Mouse (Mus musculus) cerebellum, adult 9-10 months (tissue): ENCODE data around the gene Il16.

ENCODE experiments used
- DNase-seq: peaks from one replicate; pipeline ENCODE4 v3.0.0; 2022

Gene Il16

DNA sequence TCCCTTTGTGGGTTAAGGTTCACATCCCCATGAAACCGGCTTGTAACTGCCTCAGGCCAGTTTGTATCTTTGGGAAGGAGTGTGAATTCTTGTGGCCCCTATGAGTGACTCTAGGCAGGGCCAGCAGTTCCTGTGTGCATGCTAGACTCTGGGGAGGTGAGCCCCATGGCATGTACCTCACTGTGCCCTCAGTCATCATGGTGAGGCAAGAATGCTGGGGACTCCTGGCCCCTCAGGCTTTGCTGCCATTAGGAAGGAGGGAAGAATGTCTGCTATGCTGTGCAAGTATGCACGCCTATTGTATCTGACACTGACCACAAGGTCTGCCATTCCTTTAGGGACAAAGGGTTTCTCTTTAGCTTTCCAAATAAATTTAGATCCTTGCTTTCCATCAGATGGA is 104.4 kb downstream of the Il16 start:
- peak; percentile 15 for DNase-seq

DNA sequence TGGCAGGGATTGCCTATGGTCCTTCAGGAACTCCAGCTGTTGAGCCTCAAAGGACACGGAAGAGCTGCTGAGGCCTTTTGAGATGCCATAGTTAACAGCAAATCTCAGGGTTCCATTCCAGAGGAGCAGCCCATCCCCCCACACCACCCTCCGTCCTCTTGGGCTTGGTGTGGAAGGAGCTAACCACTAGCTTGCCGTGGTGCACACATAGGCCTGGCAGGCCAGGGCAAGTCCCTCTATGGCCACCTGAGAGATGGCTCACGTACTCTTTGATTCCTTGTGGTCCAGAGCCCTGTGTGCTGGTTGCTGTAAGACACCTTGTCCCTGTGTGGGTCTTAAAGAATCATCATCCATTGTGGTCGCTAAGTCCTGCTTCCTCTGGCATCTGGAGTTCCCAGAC is 104.9 kb downstream of the Il16 start:
- peak; percentile 51 for DNase-seq

DNA sequence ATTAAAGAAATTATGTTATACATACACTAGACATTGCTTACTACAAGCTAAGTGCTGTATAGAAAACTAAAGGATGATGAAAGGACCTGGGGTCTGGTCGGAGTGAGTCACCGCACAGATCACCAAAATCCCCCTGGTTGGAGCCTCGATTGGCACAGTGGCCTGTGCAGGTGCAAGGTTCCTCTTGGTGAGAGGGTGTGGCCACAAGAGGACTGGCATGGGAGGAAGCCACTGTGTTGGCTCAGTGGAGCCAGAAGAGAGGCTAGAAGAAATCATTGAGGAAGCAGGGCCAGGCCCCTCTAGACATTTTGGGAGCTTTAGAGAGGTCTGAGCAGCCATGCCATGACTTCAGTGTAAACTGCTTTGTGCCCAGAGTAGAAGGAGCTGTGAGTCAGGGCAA is 106.4 kb downstream of the Il16 start:
- DNase-seq, result no peak

DNA sequence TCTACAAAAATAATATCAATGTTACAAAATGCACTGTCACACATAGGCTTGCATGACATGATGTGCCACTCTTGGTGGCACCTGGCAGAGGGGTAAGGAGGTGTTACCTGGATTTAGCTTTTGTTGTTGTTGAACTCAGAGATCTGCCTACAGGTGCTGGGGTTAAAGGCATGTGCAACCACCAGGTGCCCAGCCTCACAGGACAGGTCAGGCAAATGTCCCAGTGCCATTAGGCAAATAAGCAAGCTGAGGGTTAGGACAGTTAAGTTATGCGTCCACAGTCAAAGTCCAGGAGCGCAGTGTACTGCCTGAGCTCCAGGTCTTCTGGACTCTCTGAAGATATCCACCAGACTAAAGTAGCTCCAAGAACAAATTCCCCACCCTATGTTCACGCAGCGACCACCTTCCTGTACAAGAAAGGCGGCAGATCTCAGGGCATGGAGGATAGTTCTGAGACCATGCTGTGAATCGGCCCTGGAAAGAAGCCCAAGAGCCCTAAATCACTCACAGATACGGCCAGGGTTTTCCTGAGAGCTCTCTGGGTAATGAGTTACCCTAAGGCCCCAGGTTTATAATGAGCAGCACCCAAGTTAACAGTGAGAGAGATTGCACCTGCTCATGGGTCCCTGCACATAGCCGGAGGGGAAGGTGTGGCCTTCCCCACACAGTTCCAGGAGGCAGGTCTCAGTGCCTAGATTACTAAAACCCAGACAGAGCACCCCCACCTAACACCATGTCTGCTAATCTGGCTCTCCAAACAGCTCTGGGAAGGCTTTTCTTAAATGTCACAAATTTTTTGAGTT is 107.5 kb downstream of the Il16 start:
- peak; percentile 41 for DNase-seq

DNA sequence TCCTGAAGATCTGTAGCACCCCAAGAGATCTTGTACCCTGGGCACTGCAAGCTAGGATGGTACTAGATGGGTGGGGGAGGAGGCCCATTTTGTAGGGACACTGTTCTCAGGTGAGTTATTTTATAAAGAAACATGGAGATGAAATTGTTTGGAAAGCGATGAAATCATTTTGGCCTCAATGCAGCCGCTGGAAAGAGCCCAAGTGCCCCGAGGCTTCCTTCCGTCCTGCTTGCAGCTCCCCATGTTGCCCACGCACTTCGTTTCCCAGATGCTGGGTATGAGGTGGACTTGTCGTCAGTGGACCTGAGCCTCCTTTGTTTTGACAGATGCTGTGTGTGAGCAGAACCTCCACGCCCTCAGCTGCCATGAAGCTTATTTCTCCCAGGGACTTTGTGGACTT is 109.1 kb downstream of the Il16 start:
- DNase-seq, result peak; percentile 57

DNA sequence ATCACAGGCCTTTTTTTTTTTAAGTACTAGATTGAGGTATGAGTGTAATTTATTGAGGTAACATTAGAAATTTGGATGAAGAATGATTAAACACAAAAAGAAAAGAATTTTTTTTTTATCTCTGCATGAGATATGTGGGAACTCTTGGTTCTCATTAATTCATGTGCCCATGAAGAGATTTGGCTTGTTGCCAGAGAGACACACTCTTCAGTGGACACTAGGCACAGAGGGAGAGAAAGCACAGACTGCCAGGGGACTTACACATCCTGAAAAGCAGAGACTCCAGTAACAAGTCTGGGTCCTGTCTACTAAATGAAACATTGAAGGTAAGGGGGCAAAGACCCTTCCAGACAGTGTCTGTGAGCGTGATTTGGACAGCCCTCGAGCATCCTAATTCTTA is 109.8 kb downstream of the Il16 start:
- DNase-seq, result peak; percentile 64

DNA sequence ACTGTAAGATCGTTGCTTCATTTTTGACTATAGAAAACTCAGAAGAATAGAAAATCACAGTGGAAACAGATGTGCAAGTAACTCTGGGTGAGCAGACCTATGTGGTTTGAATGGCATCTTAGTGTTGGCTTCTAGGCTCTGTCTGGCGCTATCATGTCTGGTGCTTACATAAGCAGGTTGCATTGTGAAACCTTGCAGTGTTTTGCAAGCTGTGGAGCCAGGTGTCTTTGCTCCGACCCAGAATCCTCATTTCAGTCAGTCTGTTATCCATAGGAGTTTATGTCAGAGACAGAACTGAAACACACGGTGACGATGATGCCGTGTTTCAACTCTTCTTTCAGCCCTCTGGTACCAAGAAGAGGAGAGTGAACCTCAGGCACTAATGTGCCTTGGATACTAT is 111.7 kb downstream of the Il16 start:
- DNase-seq, result peak; percentile 63

DNA sequence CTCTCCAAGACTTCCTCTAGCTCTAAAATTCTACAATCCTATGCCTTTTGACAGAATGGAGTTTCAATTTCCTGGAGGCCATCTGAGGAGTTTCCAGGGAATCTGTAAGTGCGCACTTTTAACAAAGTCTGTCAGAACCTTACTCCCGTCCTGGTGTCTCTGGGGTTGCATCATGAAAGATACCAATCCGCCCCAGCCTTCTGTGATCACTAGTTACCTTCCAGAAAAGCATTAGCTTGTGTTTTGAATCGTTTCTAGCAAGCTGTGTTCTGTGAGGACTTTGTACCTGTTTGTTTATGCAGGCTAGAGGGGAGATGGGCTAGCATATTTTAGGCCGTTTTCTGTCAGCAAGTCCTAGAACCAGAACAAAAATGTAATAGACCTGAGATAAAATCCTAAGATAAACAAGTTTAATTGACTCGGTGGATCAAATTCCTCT is 112.8 kb downstream of the Il16 start:
- peak; percentile 55 for DNase-seq

DNA sequence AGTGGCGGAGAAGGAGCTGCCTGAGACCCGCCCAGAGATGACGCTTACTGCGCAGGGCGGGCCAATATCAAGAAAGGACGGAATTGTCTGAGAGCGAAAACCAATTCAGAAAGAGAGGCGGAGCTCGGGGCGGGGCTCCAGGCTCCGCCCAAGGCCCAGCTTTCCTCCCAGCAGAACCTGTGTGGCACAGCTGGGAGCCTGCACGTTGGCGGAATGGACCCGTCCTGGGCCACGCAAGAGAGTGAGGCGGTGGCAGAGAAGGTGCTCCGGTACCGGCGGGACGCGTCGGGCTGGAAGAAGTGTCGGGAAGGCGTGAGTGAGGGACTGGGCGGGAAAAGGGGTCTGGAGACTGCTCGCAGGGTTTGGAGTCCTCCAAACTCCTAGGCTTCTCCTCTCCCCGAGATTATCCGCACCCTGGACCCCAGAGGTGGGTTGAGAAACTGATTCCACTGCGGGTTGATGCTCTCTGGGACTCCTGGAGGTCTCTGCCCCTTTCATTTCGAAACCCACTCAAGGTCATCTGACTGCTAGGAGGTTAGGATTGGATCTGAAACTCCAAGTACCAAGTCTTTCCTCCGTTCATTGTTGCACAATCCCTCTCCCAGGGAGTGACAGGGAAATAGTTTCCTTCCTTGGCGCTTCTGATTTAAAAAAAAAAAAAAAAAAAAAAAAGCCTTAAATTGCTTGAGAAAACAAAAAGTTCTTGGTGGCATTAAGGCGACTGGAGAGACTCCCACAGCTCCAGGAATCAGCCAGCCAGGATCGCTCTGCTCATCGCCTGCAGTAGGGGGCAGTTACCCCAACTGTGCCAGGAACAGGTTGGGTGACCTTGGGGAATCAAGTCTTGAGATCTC is 113.5 kb downstream of the Il16 start, which contains the start of gene Stard5:
Gene Stard5 (plus strand): TSS at position 132 of the 854 bp plus-strand sequence.
- peak; percentile 94 for DNase-seq

DNA sequence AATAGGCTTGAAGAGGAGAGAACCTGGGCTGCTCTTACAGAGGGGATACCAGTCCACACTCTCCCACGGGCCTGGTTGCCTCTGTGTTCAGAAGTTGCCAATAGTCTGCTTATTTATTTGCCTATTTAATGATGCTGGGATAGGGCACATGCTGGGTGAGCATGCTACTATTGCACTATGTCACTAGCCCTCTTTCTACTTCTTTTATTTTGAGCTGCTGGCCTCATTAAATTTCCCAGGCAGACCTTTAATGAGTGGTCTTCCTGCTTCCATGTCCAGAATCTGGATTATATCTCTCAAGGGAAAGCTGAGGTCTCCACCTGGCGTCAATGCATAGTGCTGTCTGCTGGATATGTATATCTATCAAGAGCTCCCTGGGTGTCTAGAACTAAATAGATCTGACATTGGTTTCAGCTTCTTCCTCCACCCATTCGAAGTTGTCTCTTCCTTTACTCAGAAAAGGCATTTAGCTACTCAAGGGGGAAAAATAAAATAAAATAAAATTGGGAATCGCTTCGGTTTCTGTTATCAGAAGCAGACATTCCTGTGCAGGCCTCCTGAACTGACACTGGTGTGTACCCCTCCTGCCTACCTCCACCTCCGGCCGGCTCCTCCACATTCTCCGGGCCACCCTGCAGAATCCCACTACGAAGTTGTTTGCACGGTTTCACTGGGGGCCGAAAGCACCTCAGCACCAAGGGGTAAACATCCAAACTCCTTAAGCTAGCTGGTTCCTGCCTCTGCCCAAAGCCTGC is 114.3 kb downstream of the Il16 start:
- peak; percentile 63 for DNase-seq

DNA sequence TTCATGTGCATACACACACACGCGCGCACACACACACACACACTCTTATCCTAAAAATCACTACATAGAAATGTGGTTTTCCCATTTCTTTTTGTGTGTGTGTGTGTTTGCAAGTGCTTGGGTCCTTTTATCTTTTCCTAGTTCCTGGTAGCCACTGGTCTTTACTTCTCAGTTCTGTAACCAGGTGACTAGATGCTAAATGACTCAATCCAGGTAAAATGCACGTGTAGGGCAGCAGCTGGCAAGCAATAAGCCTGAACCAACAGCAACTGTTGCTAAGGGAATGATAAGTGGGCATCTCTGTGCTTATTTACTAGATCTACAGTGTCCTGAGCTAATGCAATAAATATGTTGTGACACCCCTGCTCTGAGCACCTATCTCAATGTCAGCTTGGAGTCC is 118.2 kb downstream of the Il16 start:
- no peak for DNase-seq

DNA sequence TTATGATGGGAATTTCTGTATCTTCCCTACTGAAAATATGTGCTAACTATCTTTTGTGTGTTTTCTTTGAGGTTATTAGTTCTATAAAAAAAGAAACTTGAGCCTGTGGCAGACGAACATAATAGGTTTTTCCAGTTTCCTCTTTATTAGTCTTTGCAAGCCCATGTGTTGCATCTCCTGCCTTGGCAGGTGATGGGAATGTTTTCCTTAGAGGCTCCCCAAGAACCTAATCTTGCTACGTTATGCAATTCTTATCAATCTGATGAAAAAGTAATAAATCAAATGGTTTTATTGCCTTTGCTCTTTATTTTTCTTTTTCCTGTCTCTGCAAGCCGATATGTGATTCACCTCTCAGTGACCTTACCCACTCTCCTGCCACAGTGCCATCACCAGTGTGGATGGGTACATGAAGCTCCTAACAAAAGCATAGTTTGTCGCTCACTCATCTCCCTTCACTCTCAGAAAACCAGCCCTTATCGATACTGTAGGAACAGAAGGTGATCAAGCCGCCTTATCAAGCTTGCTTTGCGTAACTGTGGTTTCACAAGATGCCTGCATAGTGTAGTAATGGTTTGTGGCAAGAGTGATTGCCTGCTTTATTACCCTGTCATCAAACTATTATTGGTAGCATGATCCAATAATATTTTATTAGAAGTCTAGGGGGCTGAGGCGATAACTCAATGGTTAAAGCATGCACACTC is 118.8 kb downstream of the Il16 start:
- no peak for DNase-seq

DNA sequence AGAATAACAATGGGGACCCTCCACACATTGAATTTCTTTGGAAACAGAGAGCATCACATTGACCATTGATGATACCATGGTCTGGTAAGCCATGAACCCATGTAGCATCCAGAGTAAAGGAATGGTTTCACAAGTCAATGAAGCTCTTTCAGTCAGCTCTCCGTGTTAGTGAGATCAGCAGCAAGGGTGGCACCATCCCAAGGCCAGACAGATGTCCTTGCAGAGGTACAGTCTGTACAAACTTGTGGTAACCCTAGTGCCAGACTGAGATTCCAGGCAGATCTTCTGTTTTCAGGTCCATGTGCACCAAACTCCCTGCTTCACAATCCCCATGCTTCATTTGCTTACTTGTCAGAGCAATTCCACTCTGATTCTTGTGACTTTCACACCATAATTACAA is 121.5 kb downstream of the Il16 start:
- DNase-seq, result no peak

DNA sequence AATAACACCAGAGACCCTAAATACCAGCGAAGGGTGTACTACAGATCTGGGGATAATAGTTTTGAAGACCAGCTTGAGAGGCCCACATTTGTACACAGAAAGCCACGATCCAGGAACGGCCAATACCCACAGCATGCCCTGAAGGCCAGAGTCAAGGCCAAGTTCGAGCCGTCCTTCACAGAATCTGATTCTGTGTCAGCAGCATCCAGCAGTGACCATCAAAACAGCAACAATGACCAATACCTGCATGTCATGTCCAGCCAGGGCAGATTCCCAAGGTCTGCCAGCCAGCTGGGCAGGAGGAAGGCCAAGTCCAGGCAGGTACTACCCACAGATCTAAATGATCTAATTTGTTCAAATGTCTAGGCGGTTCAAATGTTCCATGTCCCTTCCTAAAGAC is 122.9 kb downstream of the Il16 start:
- no peak for DNase-seq

DNA sequence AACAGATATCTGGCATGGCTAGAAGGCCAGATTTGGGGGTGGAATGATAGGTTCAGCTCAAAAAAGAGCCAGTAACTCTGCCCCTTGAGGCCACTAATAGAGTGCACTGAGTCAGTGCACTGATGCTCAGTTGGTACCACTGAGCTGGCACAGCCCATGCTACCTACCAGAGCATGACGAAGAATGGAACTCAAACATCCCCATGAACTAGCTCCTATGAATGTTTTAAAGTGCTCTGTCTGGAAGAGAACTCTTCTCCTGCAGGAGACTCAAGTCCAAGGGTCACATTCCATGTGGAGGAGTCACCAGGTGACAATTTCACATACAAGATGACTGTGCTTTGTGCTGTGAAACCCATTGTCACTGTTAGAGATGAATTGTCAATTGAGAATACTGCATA is 126.8 kb downstream of the Il16 start:
- no peak for DNase-seq

DNA sequence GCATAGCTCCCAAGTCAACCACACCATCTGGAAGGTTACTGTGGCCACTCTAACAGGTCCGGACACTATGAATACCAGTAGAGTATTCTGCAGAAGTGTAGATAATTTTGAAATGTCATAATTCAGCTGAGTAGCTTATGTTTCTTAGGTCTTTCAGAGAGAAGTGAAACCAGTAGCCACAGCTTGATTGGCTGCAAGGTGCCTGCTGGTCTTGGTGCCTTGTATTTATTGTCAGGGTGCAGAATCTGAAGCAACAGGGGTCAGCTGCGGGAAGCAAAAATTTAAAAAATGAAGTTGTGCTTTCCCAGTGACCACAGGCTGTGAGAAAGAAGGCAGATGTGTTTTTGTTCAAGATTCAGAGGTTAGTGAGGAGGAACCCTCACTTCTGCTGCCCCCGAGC is 129.3 kb downstream of the Il16 start:
- no peak for DNase-seq

DNA sequence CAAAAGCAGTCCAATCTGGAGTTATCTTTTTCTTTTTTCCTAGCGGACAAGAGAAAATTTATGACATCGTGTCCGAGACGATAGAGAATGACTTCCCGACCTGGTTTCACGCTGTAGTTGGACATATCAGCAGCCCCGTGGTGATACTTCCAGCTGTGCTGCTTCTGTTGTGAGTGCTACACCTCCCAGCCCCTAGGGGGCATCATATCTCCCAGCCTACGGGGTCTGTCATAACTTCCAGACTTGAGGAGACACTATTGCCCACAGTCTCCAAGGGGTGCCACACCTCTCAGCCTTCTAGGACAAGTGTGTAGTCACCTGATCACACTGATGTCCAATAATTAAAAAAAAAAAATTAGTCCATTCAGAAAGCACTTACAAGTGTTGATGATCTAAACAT is 129.7 kb downstream of the Il16 start:
- no peak for DNase-seq

DNA sequence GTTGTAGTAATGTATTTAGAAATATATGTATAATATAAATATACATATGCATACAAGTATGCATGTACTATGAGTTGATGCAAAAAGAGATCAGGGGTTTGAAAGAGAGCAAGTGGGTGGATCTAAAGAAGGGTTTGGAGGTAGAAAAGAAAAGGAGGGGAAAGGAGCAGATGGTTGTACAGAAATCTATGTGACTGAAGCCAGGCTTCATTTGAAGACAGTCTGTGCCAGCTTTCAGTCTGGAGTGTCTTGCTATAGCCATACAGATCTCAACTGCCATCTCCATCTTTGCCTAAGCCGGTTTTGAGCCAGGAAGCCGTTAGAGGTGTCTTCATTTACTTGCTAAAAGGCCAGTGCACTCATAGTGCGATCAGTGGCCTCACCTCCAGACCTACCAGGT is 130.3 kb downstream of the Il16 start:
- no peak for DNase-seq

DNA sequence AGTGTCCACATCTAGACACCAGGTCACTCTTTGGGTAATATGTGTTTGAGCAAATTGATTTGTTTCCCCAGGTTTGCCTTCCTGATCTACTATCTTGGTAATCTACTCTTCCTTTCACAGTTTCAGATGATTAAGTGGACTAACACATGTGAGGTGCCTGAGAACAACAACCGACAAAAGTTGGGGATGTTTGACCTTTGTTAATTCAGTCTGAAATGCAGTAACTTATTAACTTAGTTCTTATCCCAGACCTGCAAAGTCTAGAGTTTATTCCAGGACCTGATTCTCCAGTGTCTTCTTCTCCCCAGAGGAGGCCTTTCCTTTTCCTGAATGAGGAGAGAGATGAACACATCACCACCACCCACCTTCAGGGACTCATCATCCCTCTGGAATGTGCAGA is 133.6 kb downstream of the Il16 start:
- no peak for DNase-seq

DNA sequence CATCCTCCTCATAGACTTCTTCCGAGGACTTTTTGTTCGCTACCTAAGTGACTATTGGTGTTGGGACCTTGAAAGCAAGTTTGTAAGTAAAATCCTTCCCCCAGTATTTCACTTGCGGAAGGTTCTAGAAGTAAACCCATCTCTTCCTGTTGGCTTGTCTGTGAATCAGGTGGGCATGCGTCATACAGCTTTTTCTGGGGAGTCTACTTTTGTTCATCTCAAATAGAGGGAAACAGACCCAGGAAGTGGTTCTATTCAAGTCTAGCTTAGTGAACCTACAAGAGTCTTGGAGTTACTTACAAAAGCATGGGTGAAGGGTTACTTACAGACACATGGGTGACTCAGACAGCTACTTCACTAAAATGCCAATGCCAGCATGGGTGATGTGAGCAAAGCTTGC is 135.6 kb downstream of the Il16 start:
- DNase-seq, result no peak

DNA sequence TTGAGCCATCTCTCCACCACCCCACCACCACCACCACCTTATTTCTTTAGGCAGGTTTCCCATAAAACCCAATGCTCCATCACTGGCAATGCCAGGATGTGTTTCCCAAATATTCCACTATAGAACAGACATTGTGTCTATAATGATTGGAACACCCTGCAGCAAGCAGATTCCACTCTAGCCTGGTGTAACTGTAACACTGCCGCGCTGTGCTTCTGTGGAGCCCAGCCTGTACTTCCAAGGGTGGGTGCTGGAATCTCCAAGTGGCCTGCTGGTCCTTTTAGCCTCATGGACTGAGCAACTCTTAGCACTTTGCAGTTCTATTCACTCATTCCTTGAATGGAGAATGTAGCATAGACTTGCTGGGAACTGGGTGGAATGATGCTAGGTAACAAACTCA is 138.7 kb downstream of the Il16 start:
- no peak for DNase-seq

DNA sequence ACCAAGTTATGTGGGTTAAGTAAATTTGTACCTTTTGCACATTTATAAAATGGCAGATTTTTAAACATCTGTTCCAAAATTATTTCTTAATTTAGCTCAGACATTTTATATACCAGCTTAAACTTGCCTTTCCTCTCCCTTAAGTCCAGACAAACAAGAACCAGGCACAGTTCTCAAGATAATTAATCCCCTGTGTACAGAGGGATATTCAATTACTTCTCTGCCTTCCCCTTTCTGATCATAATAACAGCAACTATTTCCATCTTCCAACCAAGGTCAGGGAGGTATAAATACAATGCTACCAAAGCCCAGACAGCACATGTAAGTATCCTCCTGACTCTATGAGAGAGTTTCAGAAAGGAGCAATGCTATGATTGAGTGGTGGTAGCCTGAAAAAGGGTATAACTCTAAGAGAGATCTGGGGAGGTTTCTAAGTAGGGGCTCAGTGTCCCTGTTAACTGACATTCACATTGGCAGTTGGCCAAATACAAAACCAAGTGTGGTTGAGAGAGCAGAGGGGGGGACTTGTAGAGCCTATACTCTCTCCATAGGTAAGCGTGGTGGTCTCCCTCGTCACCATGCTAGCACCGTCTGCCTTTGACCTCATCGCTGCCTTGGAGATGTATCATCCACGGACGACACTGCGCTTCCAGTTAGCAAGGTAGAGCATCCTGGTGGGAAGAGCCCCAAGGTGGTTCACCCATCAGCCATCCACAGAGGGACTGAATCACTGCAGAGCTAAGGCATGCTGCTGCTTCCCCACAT is 141.2 kb downstream of the Il16 start:
- no peak for DNase-seq
